Mouse (Mus musculus): ENCODE measurements around the gene B230118H07Rik.

Gene B230118H07Rik

DNA sequence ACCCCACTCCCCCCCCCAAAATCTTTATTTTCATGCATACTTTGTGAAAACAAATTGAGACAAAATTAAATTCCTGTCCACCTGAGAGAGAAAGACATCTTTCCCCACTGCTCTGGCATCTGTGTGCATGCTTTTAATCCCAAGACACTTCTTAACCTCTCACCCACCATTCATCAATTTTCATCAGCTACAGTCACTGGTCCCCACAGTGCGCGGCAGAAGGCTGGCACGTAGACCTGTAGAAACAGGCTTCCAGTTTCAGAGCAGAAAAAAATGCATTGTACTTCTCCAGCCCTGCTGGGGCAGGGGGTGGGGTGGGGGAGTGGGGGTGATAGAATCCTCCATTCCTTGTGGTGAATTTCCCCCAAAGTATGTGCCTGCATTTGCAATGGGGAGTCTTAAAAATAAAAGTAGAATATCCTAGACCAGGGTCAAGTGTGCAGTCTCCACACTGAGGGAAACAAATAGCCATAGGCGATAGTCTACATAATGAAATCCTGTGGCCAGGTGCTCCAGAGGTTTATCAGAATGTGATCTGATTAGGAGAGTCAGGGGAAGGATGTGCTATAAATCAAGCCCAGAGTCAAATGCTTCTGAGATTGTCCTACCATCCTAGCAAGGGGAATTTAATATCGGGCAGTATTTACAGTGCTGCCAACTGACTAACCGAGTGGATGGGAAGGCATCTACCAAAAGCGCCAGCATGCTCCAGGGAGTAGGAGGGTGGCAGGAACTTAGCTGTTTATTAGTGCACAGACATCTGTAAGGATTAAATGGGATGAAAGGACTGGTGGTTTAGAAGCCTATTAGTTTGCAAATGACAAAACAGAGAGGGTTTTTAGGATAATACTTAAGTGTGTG lies 10.1 kb downstream of the B230118H07Rik start:
- DNase-seq, result no peak

DNA sequence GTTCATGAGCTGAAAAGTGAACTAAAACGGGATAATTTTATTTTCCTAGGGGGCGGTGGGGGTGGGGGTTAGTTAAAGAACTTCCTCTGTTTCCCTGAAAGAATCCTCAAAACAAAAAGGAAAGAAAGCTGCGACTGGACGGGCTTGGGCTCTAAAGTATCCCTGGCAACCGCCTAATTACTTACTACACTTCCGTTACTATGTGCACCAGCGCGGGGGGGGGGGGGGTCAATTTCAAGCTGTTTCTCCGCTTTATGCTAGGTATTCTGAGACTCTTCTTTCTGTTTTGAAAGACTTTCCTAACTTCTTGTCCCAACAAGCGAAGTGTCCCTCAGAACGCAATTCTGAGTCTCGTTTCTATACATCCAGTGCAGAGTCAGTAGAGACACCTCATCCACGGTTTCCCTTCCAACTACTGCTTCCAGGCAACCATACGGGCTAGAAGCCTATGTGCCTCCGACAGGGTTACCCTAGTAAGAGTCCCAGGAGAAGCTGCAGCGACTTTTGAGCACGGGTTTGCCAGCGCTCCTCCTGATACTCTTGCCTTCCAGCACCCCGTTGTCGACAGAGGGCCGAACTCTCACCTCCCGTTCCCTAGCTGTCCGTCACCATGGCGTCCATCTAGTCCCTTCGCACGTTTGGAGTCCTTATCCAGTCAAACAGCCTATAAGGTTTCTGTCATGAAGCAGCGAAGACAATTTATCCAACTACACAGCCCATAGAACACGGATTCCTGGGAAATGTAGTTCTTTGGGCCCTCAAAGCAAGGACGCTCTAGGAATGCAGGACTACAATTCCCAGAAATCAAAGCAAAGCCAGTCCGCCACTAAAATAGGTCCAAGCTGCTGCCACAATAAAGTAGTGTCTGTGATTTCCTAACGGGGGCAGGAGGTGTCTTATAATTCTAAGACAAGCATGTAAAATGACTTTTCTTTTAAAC lies 20.8 kb downstream of the B230118H07Rik start:
- DNase-seq, result peak; percentile 86

DNA sequence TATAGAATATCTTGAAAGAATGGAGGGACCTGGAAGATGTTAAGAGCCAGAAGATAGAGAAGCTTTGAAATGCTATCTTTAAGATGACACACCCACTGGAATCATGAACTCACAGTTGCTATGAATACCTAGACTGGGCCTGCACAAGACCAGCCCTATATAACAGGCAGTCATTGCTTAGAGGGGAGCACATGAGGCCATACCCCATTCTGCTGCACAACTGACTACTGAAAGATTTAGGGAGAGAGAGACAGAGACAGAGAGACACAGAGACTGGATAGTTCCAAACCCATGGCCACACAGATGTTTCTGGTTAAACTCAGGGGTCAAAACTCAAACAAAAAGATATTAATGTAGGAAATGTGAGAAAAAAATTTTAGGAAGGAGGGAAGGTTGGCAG lies 22.1 kb downstream of the B230118H07Rik start:
- DNase-seq, result no peak

DNA sequence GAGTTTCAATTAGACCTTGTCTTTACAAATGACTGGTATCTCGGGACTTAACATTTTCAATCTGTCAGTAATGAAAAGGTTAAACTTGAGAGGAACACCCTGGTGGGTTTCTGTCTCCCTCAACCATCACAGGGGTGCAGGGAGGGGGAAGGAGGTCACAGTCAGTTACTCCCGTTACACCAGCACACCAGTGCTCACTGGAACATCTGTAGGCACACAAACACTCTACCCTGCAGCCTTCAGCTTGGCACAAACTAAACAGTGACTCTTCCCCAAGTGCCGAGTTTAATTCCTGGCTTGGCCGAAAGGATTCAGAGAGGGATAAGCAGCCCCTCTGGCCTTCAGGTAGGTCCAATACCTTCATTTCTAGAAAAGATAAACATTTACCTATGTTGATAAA lies 24.8 kb downstream of the B230118H07Rik start, which contains the start of gene Rag2:
TSS of gene Rag2 (plus strand) at position 193 of the 400 bp plus-strand sequence.
- no peak for DNase-seq

DNA sequence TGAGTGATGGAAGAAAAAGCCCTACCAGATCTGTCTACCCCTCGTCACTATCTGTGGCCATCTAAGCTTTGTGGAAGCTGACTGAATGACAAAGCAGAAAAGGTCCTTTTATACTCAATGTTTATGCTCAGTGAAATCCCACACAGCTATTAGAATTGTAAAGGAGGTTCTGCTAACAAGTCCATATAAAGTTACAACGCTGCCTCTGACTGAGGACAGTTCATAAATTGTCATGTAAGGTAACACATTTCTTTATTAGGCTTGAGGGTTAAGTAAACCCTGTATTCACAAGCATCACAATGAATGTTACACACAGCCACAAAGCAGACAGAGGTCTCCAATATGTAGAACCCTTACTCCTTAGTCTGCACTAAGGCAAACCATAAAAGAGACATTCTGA lies 25.3 kb downstream of the B230118H07Rik start:
- DNase-seq, result no peak

DNA sequence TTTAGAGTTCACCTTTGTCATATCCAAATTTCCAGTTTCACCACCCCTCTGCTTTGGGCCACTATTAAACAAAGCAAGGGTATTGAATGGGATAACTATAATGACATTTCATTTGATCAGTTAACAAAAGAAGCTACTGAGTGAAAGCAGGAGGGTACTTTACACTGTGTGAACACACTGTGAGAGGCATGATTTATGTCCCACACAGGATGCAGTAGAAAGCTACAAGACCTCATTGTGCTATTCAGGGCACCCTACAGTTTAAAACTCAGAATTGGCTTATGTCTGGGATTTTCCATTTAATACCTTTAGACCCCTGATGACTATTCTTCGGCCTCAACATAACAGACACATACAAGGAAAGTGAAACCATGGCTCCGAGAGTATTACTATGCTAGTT lies 26.3 kb downstream of the B230118H07Rik start:
- DNase-seq, result no peak

DNA sequence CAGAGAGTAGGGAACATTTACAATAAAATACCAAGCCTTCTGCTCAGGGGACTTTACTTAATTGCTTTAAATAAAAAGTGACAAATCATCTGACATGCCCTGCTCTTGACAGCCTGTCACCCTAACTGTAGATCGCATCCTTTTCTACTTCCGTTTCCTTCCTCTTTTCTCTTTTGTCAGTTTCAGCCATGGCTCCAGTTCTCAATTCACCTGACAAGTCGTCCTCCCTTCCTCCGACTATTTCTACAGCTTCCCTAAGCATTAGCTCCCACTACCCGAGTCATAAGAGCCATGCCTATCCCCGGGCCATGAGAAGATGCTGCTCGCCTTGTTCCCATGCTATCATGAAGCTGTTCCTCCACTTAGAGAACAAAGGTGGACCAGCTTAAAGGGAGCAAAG lies 27.7 kb downstream of the B230118H07Rik start:
- no peak for DNase-seq

DNA sequence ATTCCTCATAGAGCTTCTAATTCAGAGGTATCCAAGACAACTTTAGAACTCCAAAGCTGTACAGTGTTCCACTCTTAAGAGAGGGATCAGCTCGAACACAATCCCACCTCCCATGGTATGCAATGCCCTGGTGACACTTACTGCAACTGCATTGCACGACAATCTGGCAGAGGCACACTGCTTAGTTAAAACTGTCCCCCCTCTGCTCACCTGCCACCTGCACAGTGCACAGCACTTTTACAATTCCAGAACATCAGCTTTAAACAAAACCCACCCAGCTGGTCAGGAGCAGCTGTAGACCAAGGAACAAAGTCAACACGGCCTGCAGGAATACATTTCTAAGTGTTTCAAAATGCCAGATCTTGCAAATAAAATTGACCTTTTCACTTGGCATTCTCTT lies 28.4 kb downstream of the B230118H07Rik start:
- DNase-seq, result no peak

DNA sequence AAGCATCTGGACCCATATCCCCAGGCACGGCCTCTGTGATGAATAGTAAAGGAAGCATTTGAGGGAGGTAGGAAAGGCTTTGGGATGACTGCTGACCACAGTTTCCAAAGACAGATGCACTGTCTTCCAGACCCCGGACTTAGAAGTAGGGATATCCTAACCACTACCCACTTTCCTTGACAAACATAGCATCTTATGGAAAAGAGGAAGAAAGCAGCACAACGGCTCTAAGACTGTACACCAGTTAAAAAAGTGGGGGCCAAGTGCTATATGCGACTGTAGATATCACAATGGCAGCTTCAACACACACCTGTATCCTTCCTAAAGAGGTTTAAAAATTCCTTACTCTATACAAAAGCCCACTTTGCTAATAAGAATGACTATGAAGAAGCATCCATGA lies 31.0 kb downstream of the B230118H07Rik start:
- no peak for DNase-seq

DNA sequence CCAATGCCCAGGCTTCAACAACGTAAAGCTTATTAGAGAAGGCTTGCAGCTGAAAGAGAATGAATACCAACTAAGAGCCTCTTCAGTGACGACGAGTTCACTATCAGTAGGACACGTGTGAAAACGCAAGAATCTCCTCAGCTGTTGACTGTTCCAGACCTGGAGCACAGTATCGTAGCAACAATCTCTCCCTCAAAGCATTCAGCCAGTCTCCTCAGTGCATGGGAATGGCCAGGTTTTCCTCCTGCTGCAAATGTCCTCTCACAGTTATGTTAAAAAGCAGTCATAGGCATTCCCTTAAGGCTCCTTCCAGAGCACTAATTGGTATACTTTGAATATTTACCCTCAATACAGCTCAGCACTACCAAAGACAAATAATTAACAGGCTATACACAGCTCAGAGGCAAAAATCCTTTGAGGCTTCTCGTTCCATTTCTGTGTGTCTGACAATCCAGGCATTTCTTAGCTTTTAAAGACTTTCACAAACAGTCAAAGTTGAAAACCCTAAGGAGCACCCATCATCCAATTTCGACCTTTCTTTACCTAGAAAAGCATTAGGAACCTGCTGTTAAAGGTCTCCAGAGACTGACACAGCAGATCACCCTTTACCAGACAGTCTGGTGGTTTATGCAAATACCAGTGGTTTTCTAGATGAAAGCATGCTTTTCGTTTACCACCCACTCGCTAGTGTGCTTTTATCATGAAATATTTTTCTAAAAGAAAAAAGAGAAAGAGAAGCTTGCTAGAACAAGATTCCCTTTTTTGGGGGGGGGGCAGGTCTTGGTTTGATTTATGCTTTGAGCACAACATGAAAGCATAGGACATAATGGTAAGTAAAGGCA lies 33.6 kb downstream of the B230118H07Rik start:
- DNase-seq, result no peak

DNA sequence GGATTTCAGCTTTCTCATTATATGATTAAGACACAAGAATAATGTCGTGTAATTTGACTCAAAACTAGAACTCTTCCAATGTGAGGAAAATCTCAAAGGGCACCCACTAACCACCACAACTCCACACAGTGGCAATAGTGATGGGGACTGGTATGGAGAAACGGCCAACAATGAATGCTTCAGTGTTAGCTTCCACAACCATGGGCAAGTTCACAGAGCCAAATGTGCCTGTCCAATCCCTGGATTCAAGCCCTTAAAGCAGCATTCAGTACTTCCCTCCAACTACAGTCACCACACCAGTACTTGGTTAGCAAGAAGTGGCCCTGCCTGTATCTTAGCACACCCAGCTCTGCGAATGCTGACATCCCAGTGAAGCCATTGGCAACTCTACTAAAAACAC lies 38.5 kb downstream of the B230118H07Rik start:
- DNase-seq, result no peak

DNA sequence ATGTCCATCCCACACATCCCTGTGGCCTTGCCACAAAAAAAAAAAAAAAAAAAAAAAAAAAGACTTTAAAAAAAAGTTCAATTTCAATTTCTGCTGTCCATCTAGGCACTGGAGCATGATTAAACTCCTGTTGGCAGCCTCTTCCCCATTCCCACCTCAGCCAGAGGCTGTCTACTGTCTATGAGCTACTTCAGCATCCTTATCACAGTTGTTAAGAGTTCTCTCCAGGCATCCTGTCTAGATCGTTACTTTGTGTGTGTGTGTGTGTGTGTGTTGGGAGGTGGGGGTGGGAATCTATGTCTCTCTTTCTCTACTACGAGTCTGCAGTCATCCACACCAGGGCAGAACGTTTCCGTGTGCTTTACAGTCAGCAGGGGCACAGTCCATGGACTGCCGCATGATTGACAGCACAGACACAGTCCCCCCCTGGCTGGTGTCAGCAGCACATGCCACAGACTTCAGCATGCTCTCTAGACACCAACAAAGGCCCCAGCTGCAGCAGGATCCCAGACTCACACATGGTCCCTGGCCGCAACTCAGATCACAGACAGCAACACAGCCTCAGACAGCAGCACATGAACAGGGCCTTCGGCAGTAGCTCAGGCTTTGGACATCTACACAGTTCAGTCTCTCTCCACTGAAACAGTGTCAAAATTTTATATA lies 41.0 kb downstream of the B230118H07Rik start:
- DNase-seq, result no peak

DNA sequence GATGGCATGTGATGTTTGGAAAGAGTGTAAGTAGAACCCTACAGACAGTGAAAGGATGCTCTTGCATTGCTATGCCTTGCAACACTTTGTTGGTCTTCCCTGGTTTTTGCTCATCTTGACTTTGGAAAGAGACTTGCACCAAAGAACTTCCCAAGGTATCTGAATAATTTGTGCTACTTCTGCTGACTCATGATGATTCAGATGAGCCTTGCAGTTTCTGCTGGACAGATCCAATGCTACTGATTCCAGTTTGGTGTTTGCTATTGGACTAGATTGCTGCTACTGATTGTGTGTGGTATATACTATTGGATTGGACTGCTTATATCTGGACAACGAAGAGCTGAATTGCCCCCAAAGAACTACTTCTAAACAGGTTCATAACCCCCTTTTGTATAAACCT lies 46.2 kb downstream of the B230118H07Rik start:
- DNase-seq, result no peak

DNA sequence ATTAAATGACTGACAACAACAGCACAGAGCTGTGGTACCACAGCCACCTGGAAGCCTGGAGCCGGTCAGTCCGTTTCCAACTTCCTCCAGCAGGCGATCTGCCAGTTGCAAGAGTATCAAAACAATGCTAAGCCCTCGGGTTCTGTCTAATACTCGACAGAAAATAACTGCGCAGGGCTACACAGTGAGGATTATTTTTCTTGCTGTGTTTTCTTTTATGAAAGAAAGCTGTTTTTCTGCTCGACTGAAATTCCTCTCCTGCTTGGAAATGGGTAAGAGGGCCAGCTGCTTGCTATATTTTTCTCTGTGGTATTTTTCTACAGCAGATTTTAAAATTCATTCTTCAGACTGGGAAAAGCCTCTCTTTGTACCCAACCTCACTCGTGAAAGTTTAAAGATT lies 48.6 kb downstream of the B230118H07Rik start:
- DNase-seq, result peak; percentile 58

DNA sequence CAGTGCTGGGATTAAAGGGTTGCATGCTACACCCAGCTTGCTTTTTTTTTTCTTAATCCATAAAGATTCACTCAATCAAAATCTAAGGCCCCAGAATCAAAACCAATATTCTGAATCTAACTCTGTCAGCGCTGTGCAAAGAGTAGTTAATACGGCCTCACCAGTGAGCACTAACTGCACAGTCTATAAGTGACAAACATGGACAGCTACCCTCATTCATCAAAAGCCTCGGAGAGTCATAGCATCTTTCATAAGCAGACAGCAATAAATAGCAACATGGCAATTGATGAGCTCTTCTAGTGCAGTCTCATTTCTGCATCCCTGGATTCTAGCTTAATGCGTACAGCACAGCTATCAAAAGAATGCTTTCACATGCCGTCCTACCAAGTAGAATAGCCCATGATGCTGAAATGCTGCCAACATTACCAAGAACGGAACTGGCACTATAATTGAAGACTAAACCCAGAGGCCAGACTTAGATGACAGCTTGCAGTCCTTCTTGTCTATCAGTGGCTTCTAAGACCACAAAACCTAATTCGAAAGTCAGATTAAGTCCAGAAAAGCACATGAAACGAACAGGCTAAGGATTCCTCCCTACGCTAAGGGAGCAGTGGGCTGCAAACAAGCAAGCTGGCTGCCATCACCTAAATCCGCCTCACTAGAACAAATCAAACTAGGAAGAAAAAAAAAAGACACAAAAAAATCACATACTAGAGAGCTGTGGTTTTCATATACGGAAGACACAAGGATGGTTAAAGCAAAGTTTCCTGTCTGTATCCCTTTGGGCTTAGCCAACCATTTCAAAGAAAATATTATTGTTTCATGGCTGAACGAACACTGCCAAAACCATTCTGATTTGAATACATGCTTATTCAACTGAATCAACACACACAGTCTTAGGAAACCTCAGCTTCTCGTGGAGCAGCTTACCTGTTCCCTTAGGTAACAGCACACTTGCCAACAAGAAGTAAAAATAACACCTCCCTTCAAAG lies 50.8 kb downstream of the B230118H07Rik start:
- DNase-seq, result peak; percentile 31

DNA sequence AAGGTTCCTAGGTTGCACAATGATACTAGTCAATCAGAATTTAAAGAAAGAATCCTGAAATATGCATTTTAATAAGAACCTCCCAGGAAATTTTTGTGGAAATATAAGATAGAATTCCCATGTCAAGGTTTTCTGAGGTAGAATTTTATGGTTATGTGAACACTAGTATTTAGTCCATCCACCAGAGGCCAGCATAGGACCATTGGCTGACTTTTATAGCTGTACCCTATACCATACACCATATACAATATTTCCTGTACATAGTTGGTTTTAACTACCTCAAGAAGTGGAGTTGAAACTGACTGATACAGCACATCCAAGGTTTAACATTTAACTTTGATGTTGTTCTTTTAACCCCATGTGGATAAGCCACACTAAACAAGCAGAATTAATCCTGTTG lies 52.1 kb downstream of the B230118H07Rik start:
- DNase-seq, result no peak

DNA sequence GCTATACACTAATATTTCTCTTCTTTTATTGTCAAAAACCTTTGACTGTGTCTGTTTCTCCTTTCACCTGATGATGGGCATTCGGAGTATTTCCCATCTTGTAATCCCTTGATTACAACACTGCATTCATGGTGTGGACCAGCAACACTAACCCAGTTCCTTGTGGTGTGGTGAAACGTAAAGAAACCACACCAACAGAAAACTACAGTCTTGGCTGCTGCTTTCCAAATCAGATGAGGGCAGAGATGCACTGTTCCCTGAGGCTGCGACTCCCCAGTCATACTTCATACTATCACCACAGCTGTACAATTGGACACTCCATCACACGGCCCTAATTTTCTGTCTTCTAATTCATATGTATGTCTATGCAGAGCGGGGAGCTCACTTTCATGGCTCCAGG lies 54.7 kb downstream of the B230118H07Rik start:
- no peak for DNase-seq

DNA sequence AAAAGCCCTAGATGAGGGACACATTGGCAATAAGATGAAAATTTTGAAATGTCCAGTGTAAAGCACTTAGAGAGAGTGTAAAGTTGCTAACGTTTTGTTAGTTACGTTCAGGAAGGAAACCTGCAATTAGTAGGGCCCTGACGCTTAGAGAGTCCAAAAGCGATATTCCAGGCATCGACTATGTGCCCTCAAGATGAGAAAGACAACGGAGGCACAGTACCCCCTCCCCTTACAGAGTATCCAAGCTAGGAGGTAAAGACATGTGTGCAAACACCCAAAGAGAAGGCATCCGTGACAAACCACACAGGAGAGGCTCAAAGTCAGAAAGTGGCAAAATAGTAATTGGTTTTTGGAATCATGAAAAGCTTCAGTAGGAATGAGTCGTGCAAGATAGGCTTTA lies 56.4 kb downstream of the B230118H07Rik start:
- no peak for DNase-seq

DNA sequence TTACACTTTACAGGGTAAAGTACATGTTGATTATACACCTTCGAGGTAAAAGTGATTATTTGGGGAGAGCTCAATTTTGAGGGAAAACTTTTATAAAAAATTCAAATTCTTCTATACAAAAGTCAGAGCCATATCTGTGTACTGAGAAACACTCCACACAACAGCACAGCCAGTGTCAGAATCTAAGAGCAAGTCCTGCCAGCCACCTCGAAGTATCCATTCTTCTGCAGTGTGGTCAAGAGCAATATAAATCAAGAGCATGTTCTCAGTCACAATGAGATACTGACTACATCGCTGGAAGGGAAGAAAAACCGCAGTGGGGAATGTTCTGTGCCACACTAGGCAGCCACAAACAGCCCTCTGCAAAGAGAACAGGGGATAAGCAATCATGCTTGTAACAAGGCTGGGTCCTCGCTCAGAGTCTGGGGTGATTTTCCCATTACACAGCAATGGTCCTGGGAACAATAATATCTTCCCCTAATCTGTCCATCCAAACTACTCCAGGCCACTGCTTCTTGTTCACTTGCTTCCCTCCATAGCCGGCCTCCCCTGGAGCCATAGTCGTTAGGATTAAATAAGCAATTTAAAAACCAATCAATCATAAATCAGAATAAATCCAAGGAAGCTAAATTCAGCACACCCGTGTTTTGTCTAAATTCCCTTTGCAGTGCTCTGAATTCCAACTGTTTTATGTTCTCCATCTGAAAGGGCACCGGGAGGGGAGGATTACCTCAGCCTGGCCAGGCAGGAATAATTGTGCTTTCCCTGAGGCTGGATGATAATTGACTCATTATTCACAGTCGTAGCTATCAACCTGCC lies 57.1 kb downstream of the B230118H07Rik start:
- DNase-seq, result no peak

DNA sequence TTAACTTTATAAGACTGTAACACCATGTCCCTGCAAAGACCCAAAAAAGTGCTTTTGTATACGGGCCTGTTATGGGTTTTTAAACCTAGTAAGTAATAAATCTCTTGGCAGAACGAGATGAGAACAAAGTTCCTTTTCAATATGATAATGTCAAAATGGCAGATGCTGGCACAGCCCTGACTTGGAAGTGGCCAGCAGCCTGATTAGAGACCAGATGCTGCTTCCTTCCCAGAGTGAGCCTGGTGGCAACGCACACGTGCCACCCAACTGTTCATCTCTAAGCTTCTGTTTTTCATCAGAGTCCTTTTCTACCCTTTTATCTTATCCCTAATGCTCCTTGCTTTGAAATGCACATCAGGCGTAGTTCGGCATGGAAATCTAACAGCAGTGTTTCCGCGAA lies 58.0 kb downstream of the B230118H07Rik start:
- no peak for DNase-seq

Measured in cerebellum, adult 11 months (tissue).